ENCODE assay signal across 22 mouse cellular contexts in the genomic region with DNA sequence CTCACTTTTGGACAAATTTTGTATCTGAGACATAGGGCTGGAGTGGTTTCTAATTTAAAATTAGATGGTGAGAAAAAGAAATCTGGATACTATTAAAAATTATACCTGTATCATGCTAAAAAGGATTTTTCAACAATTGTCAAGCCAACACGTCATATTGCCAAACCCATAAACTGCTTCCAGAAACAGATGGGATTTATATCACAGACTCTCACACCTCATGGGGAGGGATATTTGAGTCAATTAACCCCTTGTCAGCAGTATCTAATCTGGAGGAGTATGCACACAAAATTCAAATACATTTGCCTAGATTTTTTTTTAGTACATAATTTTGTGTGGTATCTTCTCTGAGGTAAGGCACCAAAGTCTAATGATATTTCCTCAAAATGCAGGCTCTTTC.
DNase-seq lines count a peak whose midpoint lies in the region; ATAC-seq and TF ChIP-seq lines count a peak whose summit lies in the region.
"Had no signal": no experiment of that assay in that cellular context is flagged by ENCODE, and none has a peak within 500 bp of the region (broad histone marks: within the 10 kb centered on the region; RNA-seq: fewer than 3 reads in every experiment).

No protein-coding gene starts in this region.

- no peak overlapping the region for H3K9ac ChIP-seq in forebrain, embryonic 14.5 days (ENCODE audit: low read length)
- H3K9ac ChIP-seq in forebrain, embryonic 16.5 days (replicated peaks; ENCODE audit: low read depth, low read length), result no peak overlapping the region
- H3K9ac ChIP-seq in lung, postnatal 0 days (replicated peaks; ENCODE audit: low read depth), result no peak overlapping the region
- H3K9ac ChIP-seq in hindbrain, embryonic 13.5 days, result no peak overlapping the region
- H3K9ac ChIP-seq: embryonic facial prominence, embryonic 13.5 days; embryonic facial prominence, embryonic 15.5 days had no signal

- TF ChIP-seq POLR2A in brain, embryonic 14.5 days (IDR thresholded peaks at IDR 0.05; ENCODE audit: borderline replicate concordance, extremely low read depth, insufficient read depth, insufficient read length, poor library complexity, severe bottlenecking), result no peak

- H3K27me3 ChIP-seq in forebrain, embryonic 14.5 days (replicated peaks; ENCODE audit: control insufficient read depth, insufficient read depth, low read length), result no peaks in the 10 kb centered on the region
- H3K27me3 ChIP-seq in forebrain, embryonic 10.5 days (ENCODE audit: poor library complexity, severe bottlenecking), result no peaks in the 10 kb centered on the region
- no peaks in the 10 kb centered on the region for H3K27me3 ChIP-seq in forebrain, embryonic 16.5 days (replicated peaks; ENCODE audit: control insufficient read depth, insufficient read depth, low read length)
- no peaks in the 10 kb centered on the region for H3K27me3 ChIP-seq in lung, postnatal 0 days (replicated peaks; ENCODE audit: insufficient read depth, low read length)
- no peaks in the 10 kb centered on the region for H3K27me3 ChIP-seq in hindbrain, embryonic 13.5 days
- H3K27me3 ChIP-seq: embryonic facial prominence, embryonic 13.5 days; embryonic facial prominence, embryonic 15.5 days had no signal

- ATAC-seq in forebrain, embryonic 14.5 days, result peak; percentile 79; the same call in 1 of the 2 replicates
- peak; percentile 88 for ATAC-seq in forebrain, embryonic 16.5 days
- no peak for ATAC-seq in lung, postnatal 0 days
- ATAC-seq in hindbrain, embryonic 13.5 days (ENCODE audit: low FRiP score), result no peak

- TF ChIP-seq EP300 in lung, postnatal 0 days (IDR thresholded peaks at IDR 0.05), result no peak

- DNase-seq in forebrain, embryonic 14.5 days (ENCODE audit: low spot score), result peak; percentile 68
- no peak for DNase-seq in forebrain, embryonic 10.5 days (ENCODE audit: extremely low spot score, low spot score)
- DNase-seq in brain, adult 2 months (ENCODE audit: low read depth, low spot score), result peak; percentile 5
- DNase-seq in brain, embryonic 14.5 days (ENCODE audit: low read depth), result peak; percentile 78
- no peak for DNase-seq in lung, postnatal 0 days (ENCODE audit: low spot score)
- DNase-seq in testis, postnatal 10 days (ENCODE audit: low spot score), result no peak
- DNase-seq: adrenal gland, adult 2 months; adrenal gland, postnatal 14 days; adrenal gland, postnatal 36 days; cerebellum, adult 11 months; cerebellum, adult 18-20 months; cerebellum, adult 8-10 months; cerebellum, adult 9-11 months; cerebellum, postnatal 14 days; cerebellum, postnatal 36 days; embryo, embryonic 11 days; gastrocnemius, adult 2 months had no signal

- H3K4me2 ChIP-seq in forebrain, embryonic 14.5 days (ENCODE audit: low read length), result no peak overlapping the region
- H3K4me2 ChIP-seq in forebrain, embryonic 16.5 days (ENCODE audit: low read length), result no peak overlapping the region
- no peak overlapping the region for H3K4me2 ChIP-seq in lung, postnatal 0 days (replicated peaks; ENCODE audit: low read depth, low read length)
- no peak overlapping the region for H3K4me2 ChIP-seq in hindbrain, embryonic 13.5 days
- H3K4me2 ChIP-seq: embryonic facial prominence, embryonic 13.5 days; embryonic facial prominence, embryonic 15.5 days had no signal

- no peaks in the 10 kb centered on the region for H3K9me3 ChIP-seq in forebrain, embryonic 14.5 days (replicated peaks; ENCODE audit: control insufficient read depth, low read length)
- no peaks in the 10 kb centered on the region for H3K9me3 ChIP-seq in forebrain, embryonic 10.5 days
- H3K9me3 ChIP-seq in forebrain, embryonic 16.5 days (ENCODE audit: control insufficient read depth, low read length), result no peaks in the 10 kb centered on the region
- H3K9me3 ChIP-seq in lung, postnatal 0 days (ENCODE audit: low read length), result no peaks in the 10 kb centered on the region
- no peaks in the 10 kb centered on the region for H3K9me3 ChIP-seq in hindbrain, embryonic 13.5 days
- H3K9me3 ChIP-seq: embryonic facial prominence, embryonic 13.5 days; embryonic facial prominence, embryonic 15.5 days had no signal

- H3K27ac ChIP-seq in forebrain, embryonic 14.5 days (ENCODE audit: low read depth, low read length), result no peak overlapping the region
- H3K27ac ChIP-seq in forebrain, embryonic 10.5 days, result no peak overlapping the region
- peak overlapping the region; percentile 56 for H3K27ac ChIP-seq in forebrain, embryonic 16.5 days (ENCODE audit: low read length)
- H3K27ac ChIP-seq in lung, postnatal 0 days (ENCODE audit: low read length), result no peak overlapping the region
- no peak overlapping the region for H3K27ac ChIP-seq in hindbrain, embryonic 13.5 days
- H3K27ac ChIP-seq: embryonic facial prominence, embryonic 13.5 days; embryonic facial prominence, embryonic 15.5 days; gastrocnemius, adult 2 months had no signal

- no peak for TF ChIP-seq CTCF in brain, embryonic 14.5 days (IDR thresholded peaks at IDR 0.05; ENCODE audit: borderline replicate concordance, extremely low read depth, insufficient read depth, insufficient read length)
- no peak for TF ChIP-seq CTCF in lung, postnatal 0 days (IDR thresholded peaks at IDR 0.05)

- no peaks in the 10 kb centered on the region for H3K4me1 ChIP-seq in forebrain, embryonic 14.5 days (ENCODE audit: control insufficient read depth, insufficient read depth, low read length)
- no peaks in the 10 kb centered on the region for H3K4me1 ChIP-seq in forebrain, embryonic 10.5 days
- H3K4me1 ChIP-seq in forebrain, embryonic 16.5 days (replicated peaks; ENCODE audit: control insufficient read depth, insufficient read depth, low read length), result no peaks in the 10 kb centered on the region
- no peaks in the 10 kb centered on the region for H3K4me1 ChIP-seq in lung, postnatal 0 days (ENCODE audit: insufficient read depth, low read depth, low read length)
- H3K4me1 ChIP-seq in hindbrain, embryonic 13.5 days (replicated peaks), result no peaks in the 10 kb centered on the region
- H3K4me1 ChIP-seq: embryonic facial prominence, embryonic 13.5 days; embryonic facial prominence, embryonic 15.5 days had no signal

- H3K36me3 ChIP-seq in forebrain, embryonic 14.5 days (ENCODE audit: control insufficient read depth, insufficient read depth, low read length), result no peaks in the 10 kb centered on the region
- no peaks in the 10 kb centered on the region for H3K36me3 ChIP-seq in forebrain, embryonic 10.5 days (replicated peaks)
- no peaks in the 10 kb centered on the region for H3K36me3 ChIP-seq in forebrain, embryonic 16.5 days (ENCODE audit: control insufficient read depth, insufficient read depth)
- no peaks in the 10 kb centered on the region for H3K36me3 ChIP-seq in lung, postnatal 0 days (ENCODE audit: insufficient read depth, low read length)
- H3K36me3 ChIP-seq in hindbrain, embryonic 13.5 days, result no peaks in the 10 kb centered on the region
- H3K36me3 ChIP-seq: embryonic facial prominence, embryonic 13.5 days; embryonic facial prominence, embryonic 15.5 days had no signal

- H3K4me3 ChIP-seq in forebrain, embryonic 14.5 days (ENCODE audit: low read depth, low read length), result no peak overlapping the region
- no peak overlapping the region for H3K4me3 ChIP-seq in forebrain, embryonic 10.5 days
- H3K4me3 ChIP-seq in forebrain, embryonic 16.5 days (replicated peaks; ENCODE audit: low read length), result no peak overlapping the region
- H3K4me3 ChIP-seq in lung, postnatal 0 days (ENCODE audit: low read depth, low read length), result no peak overlapping the region
- H3K4me3 ChIP-seq in hindbrain, embryonic 13.5 days, result no peak overlapping the region
- H3K4me3 ChIP-seq: embryonic facial prominence, embryonic 13.5 days; embryonic facial prominence, embryonic 15.5 days; erythroblast, embryonic 14.5 days; gastrocnemius, adult 2 months had no signal

- WGBS in forebrain, embryonic 14.5 days, result 67% methylated on average over 1 of the region's 1 CpGs
- 98% methylated on average over 1 of the region's 1 CpGs for WGBS in forebrain, embryonic 10.5 days
- WGBS in forebrain, embryonic 16.5 days, result 64% methylated on average over 1 of the region's 1 CpGs
- WGBS in lung, postnatal 0 days, result 73% methylated on average over 1 of the region's 1 CpGs
- 82% methylated on average over 1 of the region's 1 CpGs for WGBS in hindbrain, embryonic 13.5 days

Comparison
In these comparisons a context has a peak if more than half of its experiments do, and no peak if none do; other contexts are left out.
1. DNase-seq: peak in forebrain, embryonic 14.5 days (single experiment), brain, adult 2 months (single experiment) and brain, embryonic 14.5 days (single experiment); none in forebrain, embryonic 10.5 days (single experiment), lung, postnatal 0 days (single experiment) and testis, postnatal 10 days (single experiment).
2. ATAC-seq: peak in forebrain, embryonic 14.5 days (single experiment) and forebrain, embryonic 16.5 days (single experiment); none in lung, postnatal 0 days (single experiment) and hindbrain, embryonic 13.5 days (single experiment).